Mouse (Mus musculus) gastrocnemius, postnatal 25 days (tissue): Measurements from ENCODE around the gene Fam213b. TPM values are rescaled to one million over a fixed set of nuclear protein-coding genes. Genes with fewer than 3 reads are reported as not detected.

ENCODE experiments used
- DNase-seq: peaks from one replicate; pipeline ENCODE4 v3.0.0; 2022
- total RNA-seq, 2 experiments: library from RNA; stranded (reverse); gene quantifications; 1 replicate in 1 of 2; 2 replicates in 1 of 2; pipeline ENCODE4 v1.2.3; 2021

Fam213b gene
- total RNA-seq, 2 experiments from 2014 or later, result 81.5 to 81.6 TPM

DNA sequence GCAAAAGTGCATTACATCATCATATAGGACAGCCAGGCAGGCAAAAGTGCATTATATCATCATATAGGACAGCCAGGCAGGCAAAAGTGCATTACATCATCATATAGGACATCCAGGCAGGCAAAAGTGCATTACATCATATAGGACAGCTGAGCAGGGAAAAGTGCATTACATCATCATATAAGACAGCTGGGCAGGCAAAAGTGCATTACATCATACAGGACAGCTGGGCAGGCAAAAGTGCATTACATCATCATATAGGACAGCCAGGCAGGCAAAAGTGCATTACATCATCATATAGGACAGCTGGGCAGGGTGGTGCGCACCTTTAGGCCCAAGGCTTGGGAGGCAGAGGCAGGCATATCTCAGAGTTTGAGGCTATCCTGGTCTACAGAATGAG lies 46.2 kb downstream of the Fam213b start:
- DNase-seq, result no peak

Other genes starting within 250 kb of the Fam213b start
- not detected for gene Actrt2, start 231.3 kb downstream of the Fam213b start, total RNA-seq
- not detected for gene Ttc34, start 61.7 kb downstream of the Fam213b start, total RNA-seq
- under 1 TPM; 0.13 to 0.24 TPM for gene Mmel1, start 29.6 kb downstream of the Fam213b start, total RNA-seq
- gene Tnfrsf14, start 29.4 kb upstream of the Fam213b start, total RNA-seq, result 1 to 10 TPM; 1.8 to 3.0 TPM
- not detected for gene Hes5, start 61.8 kb upstream of the Fam213b start, total RNA-seq
- 10 to 100 TPM; 31.2 to 34.0 TPM for gene Pank4, start 65.0 kb upstream of the Fam213b start, total RNA-seq
- gene Plch2, start 157.6 kb upstream of the Fam213b start, total RNA-seq, result under 1 TPM; 0.05 to 0.21 TPM
- 10 to 100 TPM; 11.3 to 14.6 TPM for gene Pex10, start 167.9 kb upstream of the Fam213b start, total RNA-seq
- gene Rer1, start 187.2 kb upstream of the Fam213b start, total RNA-seq, result 10 to 100 TPM; 44.8 to 51.3 TPM
- gene Morn1, start 187.4 kb upstream of the Fam213b start, total RNA-seq, result 1 to 10 TPM; 2.2 to 2.4 TPM